Mouse (Mus musculus): ENCODE results near the gene Klhl21.

DNA sequence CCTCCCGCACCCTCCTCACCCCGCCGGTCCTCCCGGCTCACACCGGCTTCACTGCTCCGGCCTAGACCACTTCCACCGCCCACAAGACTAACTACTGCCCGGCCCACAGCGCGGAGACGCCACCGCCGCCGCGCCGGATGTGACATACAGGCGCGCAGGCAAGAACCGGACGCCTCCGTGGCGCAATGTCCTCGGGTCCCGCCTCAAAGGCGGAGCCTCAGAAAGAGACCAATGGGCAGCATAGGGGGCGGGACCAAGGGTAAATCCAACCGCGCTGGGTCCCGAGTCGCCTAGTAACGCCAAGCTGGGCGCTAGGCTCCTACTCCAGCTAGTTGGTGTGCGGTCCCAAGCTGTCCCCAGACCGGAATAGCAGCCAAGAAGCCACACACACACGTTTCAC, 18.9 kb downstream of the Klhl21 start, which contains the start of gene Zbtb48:
- 0 out of 2 replicates have a peak, but pooled peaks have one; percentile 12 for TF ChIP-seq CTCF (IDR thresholded peaks at IDR 0.05; ENCODE audit: low read depth)
- TF ChIP-seq EP300 (IDR thresholded peaks at IDR 0.05; ENCODE audit: low read depth) = no peak

Measured in liver, embryonic 14.5 days (tissue).